Mouse (Mus musculus) liver, embryonic 16.5 days (tissue): ENCODE measurements at regions not wholly inside any gene's neighbourhood (a gene's known extent, or its start where the extent isn't known, plus 50 kb on each side); places are given as distances from the start of the nearest gene placed in this dataset.
A peak's percentile ranks its signal among the peaks of the same experiment; 100 is the strongest.

Experiments
- ATAC-seq: fragments of 200-750 bp; cut with Nextera tagmentation; 2 replicates; pipeline ENCODE4 v1.8.0; 2017; ENCODE audit warnings: low read depth, mild to moderate bottlenecking, moderate number of reproducible peaks, moderate library complexity
- H3K27ac ChIP-seq: fragments of 300-500 bp; sonication (generic); 2 replicates; pipeline ENCODE4 v1.5.1; 2014; ENCODE audit warnings: mild to moderate bottlenecking, low read length
- H3K27me3 ChIP-seq: fragments of 300-500 bp; sonication (generic); 2 replicates; pipeline ENCODE4 v1.6.1; 2014; ENCODE audit warnings: low read depth, low read length, mixed read lengths; ENCODE audit not compliant: control insufficient read depth, insufficient read depth
- H3K36me3 ChIP-seq: fragments of 300-500 bp; sonication (generic); 2 replicates; pipeline ENCODE4 v1.6.1; 2014; ENCODE audit warnings: mild to moderate bottlenecking; ENCODE audit not compliant: control insufficient read depth, insufficient read depth
- H3K4me1 ChIP-seq: fragments of 300-500 bp; sonication (generic); 2 replicates; pipeline ENCODE4 v1.6.1; 2014; ENCODE audit warnings: low read depth, low read length, mixed read lengths; ENCODE audit not compliant: control insufficient read depth
- H3K4me2 ChIP-seq: fragments of 300-500 bp; sonication (generic); 2 replicates; pipeline ENCODE4 v1.6.1; 2014; ENCODE audit warnings: low read depth, low read length, mixed read lengths
- H3K4me3 ChIP-seq: fragments of 300-500 bp; sonication (generic); 2 replicates; pipeline ENCODE4 v1.5.1; 2014; ENCODE audit warnings: low read depth, mild to moderate bottlenecking, low read length
- H3K9ac ChIP-seq: fragments of 300-500 bp; sonication (generic); 2 replicates; pipeline ENCODE4 v1.6.1; 2014; ENCODE audit warnings: low read depth, low read length
- H3K9me3 ChIP-seq: fragments of 300-500 bp; sonication (generic); replicated peaks from 2 replicates; pipeline ENCODE4 v1.6.1; 2016; ENCODE audit warnings: low read length; ENCODE audit not compliant: control insufficient read depth
- WGBS: fragments of 180-500 bp; shearing (Covaris S2); extraction: QIAGEN DNeasy Blood & Tissue Kit; methylation state at CpG from one replicate; pipeline ENCODE4 v1.1.7; 2014; ENCODE audit not compliant: insufficient replicate concordance; 5-methylcytosine and 5-hydroxymethylcytosine counted together

GRCm38 (mm10) chr1:157016625-157017024, 77.2 kb upstream of the Ralgps2 start:
- Histone ChIP-seq H3K27me3 (no peaks in the 10 kb centered on the region), H3K27ac (no peak overlapping the region), H3K9me3 (no peaks in the 10 kb centered on the region), H3K36me3 (no peaks in the 10 kb centered on the region), H3K4me2 (no peak overlapping the region), H3K4me3 (no peak overlapping the region), H3K4me1 (peaks cover 8% of the 10 kb centered on the region), H3K9ac (no peak overlapping the region)
- no peak for ATAC-seq
- WGBS = 34% methylated on average over 8 of the region's 8 CpGs

GRCm38 (mm10) chr1:157014532-157015497, 75.4 kb upstream of the Ralgps2 start:
- 0 out of 2 replicates have a peak, but pooled peaks have one; percentile 10 for ATAC-seq
- Histone ChIP-seq H3K9ac (no peak overlapping the region), H3K27ac (no peak overlapping the region), H3K4me2 (no peak overlapping the region), H3K27me3 (no peaks in the 10 kb centered on the region), H3K4me3 (no peak overlapping the region), H3K9me3 (no peaks in the 10 kb centered on the region), H3K36me3 (no peaks in the 10 kb centered on the region), H3K4me1 (peaks cover 8% of the 10 kb centered on the region)
- WGBS = 73% methylated on average over 17 of the region's 17 CpGs

- H3K27ac ChIP-seq = no peak overlapping the region
- WGBS = 77% methylated on average over 7 of the region's 7 CpGs
- H3K9ac ChIP-seq = no peak overlapping the region
These were observed 74.2 kb upstream of the Ralgps2 start for GRCm38 (mm10) chr1:157013669-157014048.

GRCm38 (mm10) chr1:157012950-157013668, 73.7 kb upstream of the Ralgps2 start:
- Histone ChIP-seq H3K27ac (no peak overlapping the region), H3K4me3 (no peak overlapping the region), H3K36me3 (no peaks in the 10 kb centered on the region), H3K27me3 (no peaks in the 10 kb centered on the region), H3K4me1 (peaks cover 8% of the 10 kb centered on the region), H3K4me2 (no peak overlapping the region), H3K9me3 (no peaks in the 10 kb centered on the region), H3K9ac (no peak overlapping the region)
- 42% methylated on average over 7 of the region's 7 CpGs for WGBS
- ATAC-seq = peak; percentile 12; the same call in 1 of the 2 replicates

More at GRCm38 (mm10) chr1:157013669-157014048, 74.2 kb upstream of the Ralgps2 start:
- Histone ChIP-seq H3K4me1 (peaks cover 8% of the 10 kb centered on the region), H3K9me3 (no peaks in the 10 kb centered on the region), H3K4me3 (no peak overlapping the region), H3K36me3 (no peaks in the 10 kb centered on the region), H3K4me2 (no peak overlapping the region), H3K27me3 (no peaks in the 10 kb centered on the region)
- no peak for ATAC-seq

GRCm38 (mm10) chr1:157011226-157011625, 71.8 kb upstream of the Ralgps2 start:
- H3K9ac ChIP-seq = no peak overlapping the region
- ATAC-seq = no peak
- no peak overlapping the region for H3K4me2 ChIP-seq
- 67% methylated on average over 6 of the region's 6 CpGs for WGBS
- no peaks in the 10 kb centered on the region for H3K27me3 ChIP-seq
- H3K4me1 ChIP-seq = peaks cover 5% of the 10 kb centered on the region
- H3K4me3 ChIP-seq = no peak overlapping the region
- H3K9me3 ChIP-seq = no peaks in the 10 kb centered on the region
- no peaks in the 10 kb centered on the region for H3K36me3 ChIP-seq
- no peak overlapping the region for H3K27ac ChIP-seq

GRCm38 (mm10) chr1:157009427-157009826, 70.0 kb upstream of the Ralgps2 start:
- H3K4me2 ChIP-seq = no peak overlapping the region
- H3K4me1 ChIP-seq = peaks cover 5% of the 10 kb centered on the region
- no peak overlapping the region for H3K9ac ChIP-seq
- 72% methylated on average over 9 of the region's 9 CpGs for WGBS
- no peak for ATAC-seq
- H3K9me3 ChIP-seq = no peaks in the 10 kb centered on the region
- no peaks in the 10 kb centered on the region for H3K27me3 ChIP-seq
- H3K4me3 ChIP-seq = no peak overlapping the region
- no peaks in the 10 kb centered on the region for H3K36me3 ChIP-seq
- no peak overlapping the region for H3K27ac ChIP-seq

GRCm38 (mm10) chr1:157007891-157008730, 68.7 kb upstream of the Ralgps2 start:
- no peak overlapping the region for H3K4me3 ChIP-seq
- H3K36me3 ChIP-seq = no peaks in the 10 kb centered on the region
- H3K4me1 ChIP-seq = no peaks in the 10 kb centered on the region
- ATAC-seq = no peak
- H3K9me3 ChIP-seq = no peaks in the 10 kb centered on the region
- no peaks in the 10 kb centered on the region for H3K27me3 ChIP-seq
- 43% methylated on average over 4 of the region's 4 CpGs for WGBS
- no peak overlapping the region for H3K9ac ChIP-seq
- no peak overlapping the region for H3K4me2 ChIP-seq
- peak overlapping the region; percentile 36; the same call in 1 of the 2 replicates for H3K27ac ChIP-seq

- no peak overlapping the region for H3K27ac ChIP-seq
- H3K27me3 ChIP-seq = no peaks in the 10 kb centered on the region
- H3K9me3 ChIP-seq = no peaks in the 10 kb centered on the region
- H3K4me3 ChIP-seq = no peak overlapping the region
- 70% methylated on average over 16 of the region's 16 CpGs for WGBS
- no peak for ATAC-seq
- no peak overlapping the region for H3K4me2 ChIP-seq
- H3K4me1 ChIP-seq = no peaks in the 10 kb centered on the region; the same call in none of the 2 replicates
- H3K9ac ChIP-seq = no peak overlapping the region
- no peaks in the 10 kb centered on the region for H3K36me3 ChIP-seq
These were observed 65.1 kb upstream of the Ralgps2 start for GRCm38 (mm10) chr1:157004312-157005074.
